Mouse (Mus musculus): ENCODE measurements at regions not wholly inside any gene's neighbourhood (a gene's known extent, or its start where the extent isn't known, plus 50 kb on each side); places are given as distances from the start of the nearest gene placed in this dataset.
A peak's percentile ranks its signal among the peaks of the same experiment; 100 is the strongest.

DNA sequence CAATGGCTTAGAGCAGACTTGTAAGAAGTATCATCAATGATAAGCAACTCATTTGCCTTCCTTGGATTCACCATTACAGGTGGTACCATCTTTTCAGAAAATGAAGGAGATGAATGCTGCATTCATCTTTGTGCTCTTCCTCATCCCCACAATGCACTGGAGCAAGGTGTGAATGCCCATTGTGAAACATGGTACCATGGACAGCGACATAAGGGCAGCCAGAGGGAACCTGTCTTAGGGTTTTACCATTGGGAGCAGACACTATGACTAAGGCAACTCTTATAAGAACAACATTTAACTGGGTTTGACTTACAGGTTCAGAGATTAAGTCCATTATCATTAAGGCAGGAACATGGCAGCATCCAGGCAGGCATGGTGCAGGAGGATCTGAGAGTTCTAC is 60.1 kb upstream of the Kcnj6 start:
- no peak for DNase-seq

DNA sequence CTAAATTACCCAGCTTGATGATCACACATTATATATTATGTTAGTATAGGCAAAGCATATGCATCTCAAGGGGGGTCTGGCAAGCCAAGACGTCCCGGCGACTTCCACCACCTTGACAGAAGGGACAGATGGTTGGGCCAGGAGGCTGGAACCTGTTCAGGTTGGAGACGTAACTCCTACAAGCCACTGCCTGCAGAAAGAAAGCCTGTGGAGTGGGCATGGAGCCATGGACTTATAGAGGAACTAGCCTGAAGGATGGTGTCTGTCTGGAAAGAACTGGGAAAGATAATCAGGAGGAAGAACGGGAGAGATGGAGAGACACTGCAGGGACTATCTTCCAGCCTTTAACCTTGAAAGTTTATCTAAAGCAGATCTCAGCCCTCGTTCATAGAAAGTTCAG is 66.9 kb upstream of the Kcnj6 start:
- no peak for DNase-seq

DNA sequence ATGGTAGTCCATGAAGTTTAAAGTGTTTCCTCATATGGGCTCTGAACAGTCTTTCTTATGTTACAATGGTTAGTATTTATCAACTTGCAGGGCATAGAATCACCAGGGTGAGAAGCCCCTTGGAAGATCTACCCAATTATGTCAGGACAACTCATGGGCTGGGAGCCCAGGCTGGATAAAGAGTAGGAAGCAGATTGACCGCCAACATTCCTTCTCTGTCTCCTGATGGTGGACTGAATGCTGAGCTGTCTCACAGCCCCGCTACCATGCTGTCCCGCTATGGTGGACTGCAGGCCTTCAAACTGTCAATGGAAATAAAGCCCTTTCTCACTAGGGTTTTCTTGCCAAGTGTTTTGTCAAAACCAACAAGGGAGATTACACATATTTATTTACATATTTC is 69.2 kb upstream of the Kcnj6 start:
- DNase-seq, result no peak

DNA sequence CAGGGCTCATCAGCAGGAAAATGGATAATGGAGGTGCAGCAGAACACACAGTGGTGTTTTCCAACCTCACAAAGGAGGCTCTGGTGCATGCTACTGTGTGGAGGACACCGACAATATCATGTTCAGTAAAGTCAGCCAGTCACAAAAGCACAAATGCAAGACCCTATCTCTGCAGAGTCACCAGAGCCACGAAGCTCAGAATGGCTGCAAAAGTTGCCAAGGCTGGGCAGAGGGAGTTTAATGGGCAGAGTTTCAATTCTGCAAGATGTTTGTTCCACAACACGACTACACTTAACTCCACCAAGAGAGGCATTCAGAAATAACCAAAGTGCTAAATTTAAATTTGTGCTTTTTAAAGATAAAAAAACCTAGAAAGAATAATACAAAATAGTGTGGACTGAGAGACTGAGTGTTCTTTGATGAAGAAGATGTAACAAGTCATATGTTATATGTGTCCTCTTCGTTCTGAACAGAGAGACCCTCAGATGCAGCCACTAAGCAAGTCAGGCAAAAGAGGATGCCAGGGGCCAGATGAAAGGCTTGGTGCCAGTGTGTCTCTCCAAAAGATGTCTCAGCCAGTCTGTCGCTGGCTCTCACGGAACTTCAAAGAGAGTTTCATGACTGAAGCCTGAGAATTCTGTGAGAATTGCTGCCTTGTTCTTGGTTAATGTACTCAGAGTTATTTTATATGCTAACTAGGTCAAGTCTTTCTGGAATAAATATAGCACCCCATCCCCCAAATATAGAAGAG is 95.1 kb upstream of the Kcnj6 start:
- DNase-seq, result no peak

- DNase-seq, result no peak
Observed at GRCm38 (mm10) chr16:95093753-95094152, 96.3 kb upstream of the Kcnj6 start.

DNA sequence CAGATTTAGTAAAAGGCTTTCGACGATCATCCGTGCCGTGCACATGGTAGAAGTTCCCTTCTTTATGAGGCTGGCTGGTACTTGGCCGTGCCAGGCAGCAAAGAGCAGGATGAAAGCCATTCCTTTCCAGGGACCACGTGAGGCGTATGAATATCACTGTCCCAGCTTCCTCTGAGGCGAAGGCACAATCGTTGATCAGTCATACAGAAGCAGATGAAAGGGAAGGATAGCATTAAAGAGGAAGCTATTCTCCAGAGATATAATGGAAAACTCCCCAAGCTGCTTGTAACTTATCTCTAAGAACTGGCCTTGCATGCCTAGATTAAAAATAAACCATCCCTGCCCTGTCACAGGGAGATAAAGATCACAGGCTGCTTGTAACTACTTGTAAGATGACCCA is 103.5 kb upstream of the Kcnj6 start:
- no peak for DNase-seq

DNA sequence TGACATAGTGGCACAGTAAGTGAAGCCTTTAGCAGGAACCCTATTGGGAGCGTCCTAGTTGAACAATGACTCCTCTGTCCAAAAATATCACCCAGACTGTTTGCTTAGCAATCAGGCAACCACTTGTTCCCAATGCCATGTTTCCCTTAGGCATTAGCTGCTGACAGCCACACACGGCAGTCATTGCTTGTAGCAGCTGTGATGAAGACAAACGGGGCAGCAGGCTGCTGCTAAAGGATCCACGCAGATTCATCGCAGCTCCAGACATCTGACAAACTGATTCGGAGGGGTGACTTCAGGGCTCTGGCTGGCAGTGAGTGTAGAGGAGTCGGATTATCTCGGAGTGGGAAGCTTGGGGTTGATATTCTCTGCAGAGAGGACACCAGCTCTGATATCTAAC is 120.0 kb upstream of the Kcnj6 start:
- no peak for DNase-seq

- no peak for DNase-seq
Observed at GRCm38 (mm10) chr16:95119293-95119692, 121.8 kb upstream of the Kcnj6 start.

DNA sequence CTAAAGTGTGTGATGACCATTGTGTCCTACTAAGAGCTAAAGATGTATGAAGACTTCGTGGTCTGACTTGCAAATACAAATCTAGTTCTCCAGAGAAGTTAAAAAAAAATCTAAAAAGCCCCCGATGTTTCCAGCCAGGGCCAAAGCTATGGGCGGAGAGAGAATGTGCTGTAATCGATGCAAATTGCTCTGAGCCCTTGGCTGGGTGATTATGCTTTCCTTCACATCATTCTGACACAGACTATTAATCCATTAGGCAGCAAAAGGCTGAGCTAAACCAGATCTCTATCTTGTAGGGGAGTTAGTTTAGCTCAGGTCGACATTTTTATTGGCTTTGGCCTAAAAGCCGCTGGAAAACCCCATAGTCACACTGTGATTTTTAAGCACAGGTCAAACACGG is 124.5 kb upstream of the Kcnj6 start:
- DNase-seq, result no peak

- DNase-seq, result no peak
Observed at GRCm38 (mm10) chr16:95127616-95128015, 129.7 kb upstream of the Kcnj15 start.

DNA sequence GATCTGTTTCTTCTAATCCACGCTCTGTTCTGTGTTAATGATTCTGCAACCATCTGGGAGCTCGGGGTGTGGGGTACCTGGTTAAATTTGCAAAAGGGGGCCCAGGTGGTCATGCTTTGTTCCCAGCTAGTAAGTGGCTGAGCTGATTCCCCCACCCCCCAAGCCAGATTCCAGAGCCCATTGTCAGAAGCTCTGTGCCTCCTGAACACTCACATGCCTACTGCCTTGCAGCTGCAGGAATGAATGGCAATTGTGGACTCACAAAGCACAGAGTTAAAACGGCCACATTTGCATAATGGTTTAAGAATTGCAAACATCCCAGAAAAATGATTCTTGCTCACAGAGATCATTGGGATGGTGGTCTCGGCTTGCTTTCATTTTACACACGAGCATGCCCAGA is 125.5 kb upstream of the Kcnj15 start:
- no peak for DNase-seq

- no peak for DNase-seq
Observed at GRCm38 (mm10) chr16:95138809-95139208, 118.5 kb upstream of the Kcnj15 start.

GRCm38 (mm10) chr16:95141510-95142394 is 115.6 kb upstream of the Kcnj15 start:
- DNase-seq, result no peak

- DNase-seq, result no peak
Observed at GRCm38 (mm10) chr16:95150499-95150898, 106.9 kb upstream of the Kcnj15 start.

DNA sequence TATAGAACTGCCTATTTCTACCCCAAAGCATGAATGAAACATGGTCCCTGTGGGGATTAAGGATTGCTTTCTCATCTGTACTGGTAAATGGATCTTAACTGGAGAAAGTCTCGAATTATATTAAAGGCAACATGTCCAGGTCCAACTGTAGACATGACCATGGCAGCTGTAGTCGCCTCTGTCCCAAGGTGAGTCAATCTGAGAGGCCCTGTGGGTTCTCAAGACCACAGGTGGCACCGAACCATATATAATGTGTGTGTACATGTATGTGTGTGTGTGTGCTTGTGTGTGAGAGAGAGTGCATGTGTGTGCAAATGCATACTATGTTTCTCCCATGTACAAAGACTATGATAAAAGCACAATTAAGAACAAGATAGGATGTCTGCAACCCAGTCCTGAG is 105.9 kb upstream of the Kcnj15 start:
- DNase-seq, result no peak

DNA sequence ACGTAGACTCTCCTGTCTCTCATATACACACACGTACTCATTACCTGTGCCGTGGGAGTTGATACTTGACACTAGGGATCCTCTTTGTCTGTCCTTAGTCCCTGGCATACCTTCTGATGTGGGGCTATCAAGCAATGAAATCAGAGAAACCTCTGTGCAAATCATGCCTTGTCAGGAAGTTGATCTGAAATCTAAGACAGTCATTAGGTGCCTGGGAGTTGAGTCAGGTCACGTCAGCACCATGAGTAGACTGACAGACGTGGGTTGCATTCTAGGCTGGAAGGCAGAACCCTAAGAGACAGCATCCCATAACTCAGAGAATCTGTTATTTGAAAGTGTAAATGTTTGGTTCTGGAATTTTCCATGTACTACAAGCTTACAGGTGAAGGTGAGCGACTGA is 105.4 kb upstream of the Kcnj15 start:
- DNase-seq, result no peak

- DNase-seq, result no peak
Observed at GRCm38 (mm10) chr16:95152742-95153383, 104.5 kb upstream of the Kcnj15 start.

GRCm38 (mm10) chr16:95168349-95168748 is 89.0 kb upstream of the Kcnj15 start:
- DNase-seq, result peak in 1 of 2 experiments; percentile 4

DNA sequence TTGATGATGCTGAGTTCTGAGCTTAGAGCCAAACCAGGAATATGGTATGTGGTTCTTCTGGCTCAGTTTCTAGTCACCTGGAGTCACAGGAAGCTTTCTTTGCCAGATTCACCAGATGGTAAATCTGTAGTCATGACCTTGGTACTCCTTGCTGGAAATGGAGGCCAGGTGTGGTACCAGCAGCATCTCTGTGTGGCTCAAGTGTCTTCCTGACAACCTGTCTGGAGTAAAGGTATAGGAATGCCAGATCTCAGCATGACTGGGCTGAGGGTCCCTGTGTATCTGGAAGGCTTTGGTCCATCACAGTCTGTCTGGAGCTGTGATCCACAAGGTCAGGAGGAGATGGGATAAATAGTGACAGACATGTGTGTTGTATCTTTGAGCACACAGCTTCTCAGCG is 88.0 kb upstream of the Kcnj15 start:
- no peak for DNase-seq

- DNase-seq, result no peak
Observed at GRCm38 (mm10) chr16:95180562-95180961, 76.8 kb upstream of the Kcnj15 start.

GRCm38 (mm10) chr16:95185341-95185740 is 72.0 kb upstream of the Kcnj15 start:
- DNase-seq, result no peak

DNA sequence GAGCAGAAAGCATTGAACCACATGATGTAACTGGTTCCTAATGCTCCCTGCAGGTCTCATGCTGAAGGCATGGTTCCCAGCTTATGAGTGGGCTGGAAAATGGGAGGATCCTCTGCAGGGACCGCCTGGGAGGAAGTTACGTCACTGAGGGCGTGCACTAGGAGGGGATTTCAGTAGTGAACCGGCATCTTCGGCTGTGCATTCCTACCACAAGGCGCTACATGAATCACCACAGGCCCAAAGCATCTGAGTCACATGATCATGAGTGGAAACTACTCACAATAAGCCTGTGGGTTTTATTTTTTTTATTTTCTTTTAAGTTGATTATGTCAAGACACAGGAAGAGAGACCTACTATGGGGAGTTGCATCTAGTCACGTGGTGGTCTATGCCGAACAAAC is 68.2 kb upstream of the Kcnj15 start:
- DNase-seq, result no peak

- no peak for DNase-seq
Observed at GRCm38 (mm10) chr16:95194151-95194550, 63.2 kb upstream of the Kcnj15 start.

- no peak for DNase-seq
Observed at GRCm38 (mm10) chr16:95196141-95196540, 61.2 kb upstream of the Kcnj15 start.

Measured in thymus, adult 18-20 months (tissue).